Mouse (Mus musculus) limb, embryonic 14.5 days (tissue): ENCODE results near the gene Ier2. TPM values are rescaled to one million over a fixed set of nuclear protein-coding genes. Genes with fewer than 3 reads are reported as not detected.
A peak's percentile ranks its signal among the peaks of the same experiment; 100 is the strongest.

Source experiments
- ATAC-seq: fragments of 200-750 bp; cut with Nextera tagmentation; 2 replicates; pipeline ENCODE4 v1.8.0; 2017; ENCODE audit warnings: low read depth, moderate number of reproducible peaks, moderate TSS enrichment; ENCODE audit not compliant: low FRiP score
- DNase-seq: peaks from one replicate; pipeline ENCODE4 v3.0.0-alpha.2; 2015; ENCODE audit warnings: low spot score
- H3K27ac ChIP-seq: fragments of 300-500 bp; sonication (generic); replicated peaks from 2 replicates; pipeline ENCODE4 v1.5.1; 2014; ENCODE audit warnings: low read depth, mild to moderate bottlenecking, low read length, moderate library complexity, mixed read lengths
- H3K27me3 ChIP-seq: fragments of 300-500 bp; sonication (generic); 2 replicates; pipeline ENCODE4 v1.6.1; 2014; ENCODE audit warnings: low read length, mixed read lengths; ENCODE audit not compliant: control insufficient read depth, insufficient read depth
- H3K36me3 ChIP-seq: fragments of 300-500 bp; sonication (generic); 2 replicates; pipeline ENCODE4 v1.6.1; 2014; ENCODE audit warnings: mild to moderate bottlenecking, low read length, moderate library complexity, mixed read lengths; ENCODE audit not compliant: control insufficient read depth, insufficient read depth
- H3K4me1 ChIP-seq: fragments of 300-500 bp; sonication (generic); 2 replicates; pipeline ENCODE4 v1.6.1; 2014; ENCODE audit warnings: antibody characterized with exemption, low read length, mixed read lengths; ENCODE audit not compliant: control insufficient read depth, insufficient read depth
- H3K4me2 ChIP-seq: fragments of 300-500 bp; sonication (generic); replicated peaks from 2 replicates; pipeline ENCODE4 v1.6.1; 2014; ENCODE audit warnings: low read depth, mild to moderate bottlenecking, low read length, moderate library complexity; ENCODE audit not compliant: severe bottlenecking
- H3K4me3 ChIP-seq: fragments of 300-500 bp; sonication (generic); replicated peaks from 2 replicates; pipeline ENCODE4 v1.5.1; 2014; ENCODE audit warnings: low read length
- H3K9ac ChIP-seq: fragments of 300-500 bp; sonication (generic); 2 replicates; pipeline ENCODE4 v1.6.1; 2014; ENCODE audit warnings: mild to moderate bottlenecking, low read depth, low read length, moderate library complexity; ENCODE audit not compliant: severe bottlenecking
- H3K9me3 ChIP-seq: fragments of 300-500 bp; sonication (generic); 2 replicates; pipeline ENCODE4 v1.6.1; 2016; ENCODE audit warnings: low read length; ENCODE audit not compliant: control insufficient read depth
- POLR2A ChIP-seq: fragments of 200-500 bp; IDR thresholded peaks from 2 replicates; pipeline ENCODE4 v1.8.0; 2012; ENCODE audit warnings: inconsistent platforms, mild to moderate bottlenecking, moderate library complexity, borderline replicate concordance; ENCODE audit not compliant: insufficient read depth, insufficient read length; ENCODE audit errors: extremely low read depth
- WGBS: fragments of 180-500 bp; shearing (Covaris S2); extraction: QIAGEN DNeasy Blood & Tissue Kit; methylation state at CpG from one replicate; pipeline ENCODE4 v1.1.7; 2014; 5-methylcytosine and 5-hydroxymethylcytosine counted together
- polyA plus RNA-seq, 2 experiments: library from polyadenylated mRNA; depleted of rRNA in 1 of 2; stranded (reverse) in 1 of 2; unstranded in 1 of 2; fragments of >200 nt; fragmentation: Nextera tagmentation in 1 of 2; extraction: Ambion mirVana in 1 of 2; gene quantifications; 2 replicates each; pipeline versions ENCODE4 v1.2.1 to v1.2.3; 2012 to 2014

Ier2 gene
- polyA plus RNA-seq, 2 experiments: 33.3 to 66.0 TPM

DNA sequence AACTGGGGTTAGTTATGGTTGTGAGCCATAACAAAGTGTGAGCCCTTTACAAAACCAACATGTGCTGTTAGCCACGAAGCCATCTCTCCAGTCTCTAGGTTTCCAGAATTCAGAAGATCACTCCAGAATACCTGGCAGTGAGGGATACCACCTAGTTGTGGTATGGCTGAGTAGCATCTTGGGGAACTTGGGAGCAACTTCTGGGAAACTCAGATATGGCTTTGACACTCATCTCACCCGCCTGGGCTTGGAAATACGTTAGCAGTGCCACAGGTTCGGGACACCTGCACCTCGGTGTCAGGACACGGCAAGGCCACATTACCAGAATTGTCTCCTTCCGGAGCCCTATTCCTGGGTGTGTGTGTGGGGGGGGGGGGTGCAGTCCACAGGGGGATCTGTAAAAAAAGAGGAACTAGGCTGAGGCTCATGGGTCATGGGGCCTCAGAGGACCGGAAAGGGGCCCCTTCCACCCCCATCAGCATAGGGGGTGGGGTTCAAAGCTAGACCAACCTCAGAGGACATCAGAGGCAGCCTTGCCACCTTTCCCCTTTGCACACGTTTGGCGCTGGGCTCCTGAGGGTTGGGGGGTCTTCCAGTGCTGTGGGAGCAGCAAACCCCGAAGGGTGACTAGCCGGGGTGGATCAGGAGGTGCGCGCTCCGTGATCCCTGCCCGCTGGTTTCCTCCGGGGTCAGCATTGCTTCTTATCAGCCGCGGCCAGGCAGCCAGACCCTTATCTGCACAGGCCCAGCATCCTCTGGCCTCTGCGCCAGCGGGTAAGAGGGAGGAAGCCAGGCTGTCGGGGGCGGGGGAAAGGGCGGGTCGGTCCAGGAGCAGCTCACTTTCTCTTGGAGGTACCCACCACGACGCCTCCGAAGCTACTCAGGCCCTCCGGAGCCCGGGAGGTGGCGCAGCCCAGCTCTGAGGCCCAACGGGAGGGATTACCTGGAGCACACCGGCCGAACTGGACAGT lies 38.6 kb upstream of the Ier2 start, which contains the start of gene Lyl1:
Gene Lyl1 (plus strand): TSS at position 517 of the 971 bp plus-strand sequence.
- ATAC-seq: 0 out of 2 replicates have a peak, but pooled peaks have one; percentile 4
- TF ChIP-seq POLR2A: no peak
- Histone ChIP-seq H3K27ac (peak within 1 kb of the TSS; percentile 48; the same call in 1 of the 2 replicates), H3K4me3 (0 out of 2 replicates have a peak within 1 kb of the TSS, but pooled peaks have one; percentile 3), H3K9ac (peak within 1 kb of the TSS; percentile 28; the same call in 1 of the 2 replicates), H3K27me3 (peaks cover 35% of the 10 kb centered on the region), H3K36me3 (peaks cover 51% of the 10 kb centered on the region), H3K4me1 (peaks cover 35% of the 10 kb centered on the region), H3K4me2 (peak within 1 kb of the TSS; percentile 2; the same call in 1 of the 2 replicates), H3K9me3 (no peaks in the 10 kb centered on the region)
- DNase-seq: no peak
- WGBS: 11% methylated on average over 33 of the region's 34 CpGs

- ATAC-seq: no peak
These were observed 37.9 kb upstream of the Ier2 start for GRCm38 (mm10) chr8:84700526-84700925.

GRCm38 (mm10) chr8:84699861-84700322 lies 37.2 kb upstream of the Ier2 start:
- H3K27ac ChIP-seq: peak overlapping the region; percentile 48; the same call in 1 of the 2 replicates
- H3K36me3 ChIP-seq: peaks cover 52% of the 10 kb centered on the region
- no peak overlapping the region for H3K9ac ChIP-seq
- H3K4me1 ChIP-seq: peaks cover 24% of the 10 kb centered on the region
- no peaks in the 10 kb centered on the region for H3K9me3 ChIP-seq
- peaks cover 24% of the 10 kb centered on the region for H3K27me3 ChIP-seq
- H3K4me2 ChIP-seq: no peak overlapping the region
- ATAC-seq (peak; percentile 10), DNase-seq (peak; percentile 69)
- no peak overlapping the region for H3K4me3 ChIP-seq
- no peak for TF ChIP-seq POLR2A
- 39% methylated on average over 7 of the region's 7 CpGs for WGBS

More at GRCm38 (mm10) chr8:84700526-84700925, 37.9 kb upstream of the Ier2 start:
- peaks cover 50% of the 10 kb centered on the region for H3K36me3 ChIP-seq
- H3K4me2 ChIP-seq: no peak overlapping the region
- H3K4me1 ChIP-seq: peaks cover 31% of the 10 kb centered on the region
- H3K27me3 ChIP-seq: peaks cover 30% of the 10 kb centered on the region
- whole genome bisulfite sequencing: 76% methylated on average over 5 of the region's 5 CpGs
- H3K9me3 ChIP-seq: no peaks in the 10 kb centered on the region
- no peak for TF ChIP-seq POLR2A
- 0 out of 2 replicates have a peak overlapping the region, but pooled peaks have one; percentile 48 for H3K27ac ChIP-seq
- no peak overlapping the region for H3K9ac ChIP-seq
- DNase-seq: no peak
- H3K4me3 ChIP-seq: no peak overlapping the region

GRCm38 (mm10) chr8:84698929-84699401 lies 36.3 kb upstream of the Ier2 start:
- no peak for TF ChIP-seq POLR2A
- Histone ChIP-seq H3K4me1 (peaks cover 17% of the 10 kb centered on the region; the same call in 1 of the 2 replicates), H3K9ac (no peak overlapping the region), H3K27me3 (peaks cover 19% of the 10 kb centered on the region), H3K4me2 (no peak overlapping the region), H3K27ac (no peak overlapping the region), H3K9me3 (no peaks in the 10 kb centered on the region), H3K36me3 (peaks cover 52% of the 10 kb centered on the region), H3K4me3 (no peak overlapping the region)
- DNase-seq: no peak
- no peak for ATAC-seq
- 80% methylated on average over 9 of the region's 9 CpGs for WGBS

- Histone ChIP-seq H3K4me3 (no peak overlapping the region), H3K4me1 (peaks cover 17% of the 10 kb centered on the region; the same call in 1 of the 2 replicates), H3K4me2 (no peak overlapping the region), H3K27me3 (peaks cover 12% of the 10 kb centered on the region; the same call in 1 of the 2 replicates), H3K36me3 (peaks cover 52% of the 10 kb centered on the region), H3K9ac (no peak overlapping the region), H3K9me3 (no peaks in the 10 kb centered on the region), H3K27ac (no peak overlapping the region)
- ATAC-seq (no peak), DNase-seq (no peak)
- no peak for TF ChIP-seq POLR2A
- WGBS: 92% methylated on average over 5 of the region's 5 CpGs
These were observed 35.6 kb upstream of the Ier2 start for GRCm38 (mm10) chr8:84698288-84698687.
